Mouse (Mus musculus) thymus, adult 2 months (tissue): ENCODE data around the gene Cyp2b19. TPM values are rescaled to one million over a fixed set of nuclear protein-coding genes. Genes with fewer than 3 reads are reported as not detected.

Source experiments
- DNase-seq: peaks from one replicate; pipeline ENCODE4 v3.0.0; 2021
- H3K27ac ChIP-seq: fragments of 200-500 bp; 2 replicates; pipeline ENCODE4 v1.5.1; 2012; ENCODE audit warnings: low read length, control low read depth; ENCODE audit not compliant: control insufficient read depth, insufficient read depth
- H3K27me3 ChIP-seq: fragments of 200-500 bp; 2 replicates; pipeline ENCODE4 v1.6.1; 2012; ENCODE audit warnings: mild to moderate bottlenecking, low read length, moderate library complexity, mixed read lengths; ENCODE audit not compliant: control insufficient read depth, insufficient read depth
- H3K36me3 ChIP-seq: fragments of 200-500 bp; 2 replicates; pipeline ENCODE4 v1.6.1; 2012; ENCODE audit warnings: mild to moderate bottlenecking, low read length, moderate library complexity; ENCODE audit not compliant: control insufficient read depth, insufficient read depth
- H3K4me1 ChIP-seq: fragments of 200-500 bp; replicated peaks from 2 replicates; pipeline ENCODE4 v1.6.1; 2012; ENCODE audit warnings: low read length; ENCODE audit not compliant: control insufficient read depth, insufficient read depth
- H3K4me3 ChIP-seq: fragments of 200-500 bp; 2 replicates; pipeline ENCODE4 v1.5.1; 2012; ENCODE audit warnings: mild to moderate bottlenecking, low read length, control low read depth, moderate library complexity; ENCODE audit not compliant: control insufficient read depth, insufficient read depth
- CTCF ChIP-seq: fragments of 200-500 bp; IDR thresholded peaks from 2 replicates; pipeline ENCODE4 v1.5.1; 2012; ENCODE audit warnings: mild to moderate bottlenecking, control low read depth, low read length, moderate library complexity, borderline replicate concordance; ENCODE audit not compliant: control insufficient read depth, poor library complexity, insufficient read depth; ENCODE audit errors: extremely low read depth
- POLR2A ChIP-seq: fragments of 200-500 bp; IDR thresholded peaks from 2 replicates; pipeline ENCODE4 v1.6.1; 2012; ENCODE audit warnings: mild to moderate bottlenecking, low read length, control low read depth, moderate library complexity; ENCODE audit not compliant: control insufficient read depth, poor library complexity, insufficient read depth; ENCODE audit errors: extremely low read depth
- WGBS: fragments of 180-500 bp; shearing (Covaris S2); methylation state at CpG from one replicate; pipeline ENCODE4 v1.1.7; 2018; 5-methylcytosine and 5-hydroxymethylcytosine counted together
- polyA plus RNA-seq: library from polyadenylated mRNA; depleted of rRNA; stranded (reverse); fragments of >200 nt; gene quantifications from 2 replicates; pipeline ENCODE4 v1.2.3, GENCODE M21; 2012; rRNA removed

Gene Cyp2b19
- 2.0 and 3.2 TPM in 2 replicates for polyA plus RNA-seq

DNA sequence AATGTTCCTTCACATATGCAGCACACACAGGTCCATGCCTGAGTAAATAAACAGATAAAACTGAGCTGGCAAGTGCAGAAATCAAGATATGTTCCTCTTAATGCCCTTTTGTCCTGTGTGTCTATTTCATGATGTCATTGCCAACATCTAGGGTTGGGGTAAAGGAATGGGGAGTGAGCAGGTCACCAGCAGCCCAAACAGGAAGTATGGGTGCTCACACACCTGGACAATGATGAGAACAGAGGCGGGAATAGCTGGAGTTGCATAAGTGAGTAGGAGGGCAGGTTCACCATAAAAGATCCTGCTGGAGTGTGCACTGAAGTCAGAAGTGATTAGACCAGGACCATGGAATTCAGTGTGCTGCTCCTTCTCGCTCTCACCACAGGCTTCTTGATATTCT, at the start of gene Cyp2b19:
Cyp2b19 (plus strand) TSS at position 301 of the 400 bp plus-strand sequence.
- 77% methylated on average over 2 of the region's 2 CpGs for WGBS
- H3K4me1 ChIP-seq = no peaks in the 10 kb centered on the region
- H3K4me3 ChIP-seq = no peak within 1 kb of the TSS
- no peaks in the 10 kb centered on the region for H3K27me3 ChIP-seq
- DNase-seq = no peak
- H3K27ac ChIP-seq = no peak within 1 kb of the TSS
- TF ChIP-seq CTCF = no peak
- TF ChIP-seq POLR2A = no peak
- H3K36me3 ChIP-seq = no peaks in the 10 kb centered on the region

DNA sequence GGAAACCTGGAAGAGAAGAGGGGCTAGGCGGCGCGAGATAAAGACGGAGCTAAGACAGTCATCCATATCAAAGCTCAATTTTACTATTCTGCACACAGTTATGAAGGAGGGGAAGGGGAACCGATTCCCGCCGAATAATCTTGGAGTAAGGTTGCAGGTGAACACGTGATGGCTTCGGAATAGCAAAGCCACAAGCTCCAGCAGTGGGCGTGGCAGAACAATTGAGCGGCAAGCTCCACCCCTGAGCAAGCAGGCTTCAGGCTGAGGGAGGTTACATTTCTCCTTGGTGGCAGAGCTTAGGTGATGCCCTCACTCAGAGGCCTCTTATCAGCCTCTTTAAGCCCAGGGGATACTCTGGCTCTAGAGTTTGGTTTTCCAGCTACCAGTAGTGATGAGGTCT, 45.9 kb upstream of the Cyp2b19 start:
- 90% methylated on average over 11 of the region's 11 CpGs for WGBS

DNA sequence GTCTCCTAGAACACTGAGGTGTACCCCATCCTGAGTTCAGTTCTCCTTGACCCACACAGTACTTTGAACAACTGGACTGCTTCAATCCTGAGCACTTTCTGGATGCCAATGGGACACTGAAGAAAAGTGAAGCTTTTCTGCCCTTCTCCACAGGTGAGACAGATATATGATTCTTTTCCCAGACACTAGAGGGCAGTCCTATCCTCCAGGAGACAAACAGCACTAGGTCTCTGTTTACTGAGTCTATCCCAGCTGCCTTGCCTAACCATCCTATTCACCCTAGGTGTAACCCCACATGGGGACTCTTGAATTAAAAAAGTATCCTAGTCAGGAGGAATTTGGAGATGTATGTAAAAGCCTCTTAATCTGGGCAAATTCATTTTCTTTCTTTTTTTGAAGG, 18.0 kb upstream of the Cyp2b19 start:
- Histone ChIP-seq H3K4me1 (no peaks in the 10 kb centered on the region), H3K27ac (no peak overlapping the region), H3K27me3 (no peaks in the 10 kb centered on the region), H3K4me3 (no peak overlapping the region), H3K36me3 (no peaks in the 10 kb centered on the region)
- TF ChIP-seq CTCF (no peak), POLR2A (no peak)
- no peak for DNase-seq

More for the DNA sequence above, 45.9 kb upstream of the Cyp2b19 start:
- no peak overlapping the region for H3K4me3 ChIP-seq
- no peaks in the 10 kb centered on the region; the same call in 1 of the 2 replicates for H3K27me3 ChIP-seq
- H3K27ac ChIP-seq = no peak overlapping the region
- DNase-seq = no peak
- TF ChIP-seq CTCF = no peak
- TF ChIP-seq POLR2A = no peak
- H3K4me1 ChIP-seq = no peaks in the 10 kb centered on the region
- no peaks in the 10 kb centered on the region for H3K36me3 ChIP-seq

DNA sequence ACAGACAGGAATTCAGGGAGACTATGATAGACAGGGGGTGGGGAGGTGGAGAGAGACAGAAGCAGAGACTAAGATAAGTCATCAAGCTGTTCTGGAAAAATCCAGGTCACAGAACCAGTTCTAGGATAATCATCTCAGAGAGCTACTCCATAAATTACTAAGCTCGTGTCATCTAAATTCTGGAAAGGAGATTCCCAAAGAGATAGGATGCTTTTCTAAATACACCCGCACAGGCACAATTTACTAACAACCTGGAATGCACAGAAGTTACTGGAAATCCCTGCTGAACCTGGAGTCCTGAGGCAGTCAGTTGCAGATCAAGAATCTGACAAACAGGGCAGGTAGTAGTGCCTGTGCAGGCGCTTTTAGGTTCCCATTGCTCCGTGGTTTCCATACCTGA, 13.0 kb upstream of the Cyp2b19 start:
- TF ChIP-seq POLR2A = no peak
- TF ChIP-seq CTCF = no peak
- H3K4me1 ChIP-seq = no peaks in the 10 kb centered on the region
- no peak for DNase-seq
- 82% methylated on average over 4 of the region's 4 CpGs for WGBS
- H3K4me3 ChIP-seq = no peak overlapping the region
- H3K27ac ChIP-seq = no peak overlapping the region
- no peaks in the 10 kb centered on the region for H3K36me3 ChIP-seq
- H3K27me3 ChIP-seq = no peaks in the 10 kb centered on the region

DNA sequence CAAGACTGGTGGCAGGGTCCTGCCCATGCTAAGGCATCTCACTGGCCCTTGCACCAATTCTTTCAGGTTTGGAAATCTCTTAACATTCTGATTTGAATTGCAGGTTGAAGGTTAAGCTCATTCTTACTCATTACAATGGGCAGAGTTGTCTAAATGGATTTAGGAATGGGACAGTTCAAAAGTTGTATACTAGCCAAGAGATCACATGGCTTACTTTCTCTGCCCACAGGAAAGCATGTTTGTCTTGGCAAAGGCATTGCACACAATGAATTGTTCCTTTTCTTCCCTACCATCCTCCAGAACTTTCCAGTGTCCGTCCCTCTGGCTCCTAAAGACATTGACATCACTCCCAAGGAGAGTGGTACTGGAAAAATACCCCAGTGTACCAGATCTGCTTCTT, 11.5 kb upstream of the Cyp2b19 start:
- no peaks in the 10 kb centered on the region for H3K4me1 ChIP-seq
- H3K36me3 ChIP-seq = no peaks in the 10 kb centered on the region
- no peak overlapping the region for H3K4me3 ChIP-seq
- TF ChIP-seq CTCF (no peak), POLR2A (no peak)
- H3K27ac ChIP-seq = no peak overlapping the region
- DNase-seq = no peak
- no peaks in the 10 kb centered on the region for H3K27me3 ChIP-seq
- WGBS = 57% methylated on average over 1 of the region's 1 CpGs

DNA sequence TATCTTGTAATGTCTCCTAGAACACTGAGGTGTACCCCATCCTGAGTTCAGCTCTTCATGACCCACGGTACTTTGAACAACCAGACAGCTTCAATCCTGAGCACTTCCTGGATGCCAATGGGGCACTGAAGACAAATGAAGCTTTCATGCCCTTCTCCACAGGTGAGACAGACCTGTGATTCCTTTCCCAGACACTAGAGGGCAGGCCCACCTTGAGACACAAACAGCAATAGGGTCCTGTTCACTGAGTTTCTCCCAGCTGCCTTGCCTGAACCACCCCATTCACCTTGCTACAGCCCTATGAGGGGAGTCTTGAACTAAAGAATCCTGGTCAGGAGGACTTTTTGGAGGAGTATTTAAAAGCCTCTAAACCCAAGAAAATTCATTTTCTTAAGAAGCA, 10.1 kb downstream of the Cyp2b19 start:
- no peak overlapping the region for H3K4me3 ChIP-seq
- no peak for DNase-seq

DNA sequence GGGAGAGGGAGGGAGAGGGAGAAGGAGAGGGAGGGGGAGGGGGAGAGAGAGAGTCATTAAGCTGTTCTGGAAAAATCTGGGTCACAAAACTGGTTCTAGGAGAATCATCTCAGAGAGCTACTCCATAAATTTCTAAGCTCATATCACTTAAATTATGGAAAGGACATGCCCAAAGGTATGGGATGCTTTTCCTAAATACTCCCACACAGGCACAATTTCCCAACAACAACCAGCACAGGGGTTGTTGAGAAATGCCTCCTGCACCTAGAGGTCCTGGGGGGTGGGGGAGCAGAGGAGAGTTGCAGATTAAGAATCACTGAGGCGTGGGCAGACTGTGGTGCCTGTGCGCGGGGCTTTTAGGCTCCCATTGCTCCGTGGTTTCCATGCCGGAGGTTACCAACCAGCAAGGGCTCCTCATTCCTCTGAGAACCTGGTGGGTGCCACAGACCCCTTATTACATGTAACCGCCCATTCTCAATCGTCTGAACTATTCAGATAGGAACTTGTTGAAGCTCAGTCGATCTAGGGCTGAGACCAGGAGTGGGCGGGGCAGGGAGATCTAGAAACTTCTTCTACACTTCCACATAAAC, 13.0 kb downstream of the Cyp2b19 start:
- Histone ChIP-seq H3K27ac (no peak overlapping the region), H3K4me1 (no peaks in the 10 kb centered on the region), H3K27me3 (no peaks in the 10 kb centered on the region), H3K36me3 (no peaks in the 10 kb centered on the region), H3K4me3 (no peak overlapping the region)
- WGBS = 88% methylated on average over 9 of the region's 9 CpGs
- TF ChIP-seq POLR2A (no peak), CTCF (no peak)
- no peak for DNase-seq

More for the DNA sequence above, 10.1 kb downstream of the Cyp2b19 start:
- H3K27me3 ChIP-seq = no peaks in the 10 kb centered on the region
- no peaks in the 10 kb centered on the region for H3K36me3 ChIP-seq
- no peak overlapping the region for H3K27ac ChIP-seq
- WGBS = 43% methylated on average over 1 of the region's 1 CpGs
- TF ChIP-seq POLR2A (no peak), CTCF (no peak)
- no peaks in the 10 kb centered on the region for H3K4me1 ChIP-seq
